Mouse (Mus musculus) liver, embryonic 11.5 days (tissue): ENCODE results near the gene Fam83f. TPM values are rescaled to one million over a fixed set of nuclear protein-coding genes. Genes with fewer than 3 reads are reported as not detected.

Source experiments
- ATAC-seq: fragments of 200-750 bp; cut with Nextera tagmentation; replicated peaks from 2 replicates; pipeline ENCODE4 v1.8.0; 2017; ENCODE audit warnings: moderate number of reproducible peaks, mild to moderate bottlenecking, moderate TSS enrichment, moderate library complexity; ENCODE audit not compliant: low FRiP score
- DNase-seq: peaks from one replicate; pipeline ENCODE4 v3.0.0-alpha.2; 2017; ENCODE audit warnings: low spot score
- H3K27ac ChIP-seq: fragments of 300-500 bp; sonication (generic); 2 replicates; pipeline ENCODE4 v1.5.1; 2014; ENCODE audit warnings: mild to moderate bottlenecking, low read depth, low read length, control low read depth
- H3K27me3 ChIP-seq: fragments of 300-500 bp; sonication (generic); replicated peaks from 2 replicates; pipeline ENCODE4 v1.6.1; 2014; ENCODE audit warnings: low read length, mixed read lengths; ENCODE audit not compliant: control insufficient read depth, insufficient read depth
- H3K36me3 ChIP-seq: fragments of 300-500 bp; sonication (generic); 2 replicates; pipeline ENCODE4 v1.6.1; 2014; ENCODE audit warnings: mild to moderate bottlenecking, low read length, moderate library complexity, mixed read lengths; ENCODE audit not compliant: control insufficient read depth, insufficient read depth
- H3K4me1 ChIP-seq: fragments of 300-500 bp; sonication (generic); replicated peaks from 2 replicates; pipeline ENCODE4 v1.6.1; 2014; ENCODE audit warnings: low read length, mixed read lengths; ENCODE audit not compliant: control insufficient read depth, insufficient read depth
- H3K4me2 ChIP-seq: fragments of 300-500 bp; sonication (generic); 2 replicates; pipeline ENCODE4 v1.6.1; 2014; ENCODE audit warnings: mild to moderate bottlenecking, control low read depth, moderate library complexity
- H3K4me3 ChIP-seq: fragments of 300-500 bp; sonication (generic); 2 replicates; pipeline ENCODE4 v1.5.1; 2014; ENCODE audit warnings: low read depth, low read length, control low read depth
- H3K9ac ChIP-seq: fragments of 300-500 bp; sonication (generic); 2 replicates; pipeline ENCODE4 v1.6.1; 2014; ENCODE audit warnings: low read depth, low read length, control low read depth
- H3K9me3 ChIP-seq: fragments of 300-500 bp; sonication (generic); 2 replicates; pipeline ENCODE4 v1.6.1; 2016; ENCODE audit warnings: low read length, inconsistent platforms, mixed read lengths; ENCODE audit not compliant: control insufficient read depth
- WGBS: fragments of 180-500 bp; shearing (Covaris S2); extraction: QIAGEN DNeasy Blood & Tissue Kit; methylation state at CpG from one replicate; pipeline ENCODE4 v1.1.7; 2014; 5-methylcytosine and 5-hydroxymethylcytosine counted together
- polyA plus RNA-seq: library from polyadenylated mRNA; unstranded; fragments of >200 nt; fragmentation: Nextera tagmentation; extraction: Ambion mirVana; gene quantifications from 2 replicates; pipeline ENCODE4 v1.2.1, GENCODE M21; 2014

The Fam83f gene
- polyA plus RNA-seq, 1 experiment from 2014 or later = 0.34 TPM

DNA sequence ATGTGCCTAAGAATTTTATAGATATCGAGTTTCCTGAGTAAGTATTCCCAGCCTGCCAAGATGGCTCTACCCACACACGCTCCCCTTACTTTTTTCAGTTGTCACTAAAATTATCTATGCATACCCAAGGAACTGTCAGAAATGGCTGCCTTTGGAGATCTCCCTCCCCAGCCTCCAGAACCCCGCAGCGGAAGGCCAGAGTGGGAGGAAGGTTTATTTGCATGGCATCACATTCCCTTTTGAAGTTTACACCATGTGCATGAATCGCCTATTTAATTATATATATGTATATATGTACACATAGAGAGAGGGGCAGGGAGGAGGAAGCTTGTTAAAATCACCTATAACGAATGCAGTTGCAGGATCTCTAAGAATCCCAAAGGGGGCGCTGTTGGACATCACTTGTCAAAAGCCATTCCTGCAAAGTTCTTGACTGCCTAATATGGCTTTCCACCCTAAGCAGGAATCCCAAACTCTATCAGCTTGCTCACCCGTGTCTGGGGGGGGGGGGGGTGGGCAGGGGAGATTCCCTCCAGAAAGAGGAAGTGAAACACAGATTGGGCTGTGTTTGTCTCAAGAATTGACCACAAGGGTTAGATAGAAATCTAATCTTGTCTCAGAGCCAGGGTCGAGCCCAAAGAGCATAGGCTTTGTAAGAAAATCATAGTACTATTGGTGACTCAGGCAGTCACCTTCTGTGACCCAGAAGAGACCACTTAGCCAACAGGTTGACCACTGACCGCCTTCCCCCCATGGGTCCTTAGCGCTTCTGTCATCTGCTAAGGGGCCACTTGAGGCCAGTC is 37.1 kb upstream of the Fam83f start:
- DNase-seq (no peak), ATAC-seq (no peak)
- no peaks in the 10 kb centered on the region for H3K36me3 ChIP-seq
- no peak overlapping the region for H3K27ac ChIP-seq
- WGBS = 39% methylated on average over 11 of the region's 11 CpGs
- H3K4me3 ChIP-seq = no peak overlapping the region
- peaks cover 11% of the 10 kb centered on the region for H3K4me1 ChIP-seq
- H3K4me2 ChIP-seq = no peak overlapping the region
- H3K27me3 ChIP-seq = peaks cover 22% of the 10 kb centered on the region
- H3K9ac ChIP-seq = no peak overlapping the region
- no peaks in the 10 kb centered on the region for H3K9me3 ChIP-seq

DNA sequence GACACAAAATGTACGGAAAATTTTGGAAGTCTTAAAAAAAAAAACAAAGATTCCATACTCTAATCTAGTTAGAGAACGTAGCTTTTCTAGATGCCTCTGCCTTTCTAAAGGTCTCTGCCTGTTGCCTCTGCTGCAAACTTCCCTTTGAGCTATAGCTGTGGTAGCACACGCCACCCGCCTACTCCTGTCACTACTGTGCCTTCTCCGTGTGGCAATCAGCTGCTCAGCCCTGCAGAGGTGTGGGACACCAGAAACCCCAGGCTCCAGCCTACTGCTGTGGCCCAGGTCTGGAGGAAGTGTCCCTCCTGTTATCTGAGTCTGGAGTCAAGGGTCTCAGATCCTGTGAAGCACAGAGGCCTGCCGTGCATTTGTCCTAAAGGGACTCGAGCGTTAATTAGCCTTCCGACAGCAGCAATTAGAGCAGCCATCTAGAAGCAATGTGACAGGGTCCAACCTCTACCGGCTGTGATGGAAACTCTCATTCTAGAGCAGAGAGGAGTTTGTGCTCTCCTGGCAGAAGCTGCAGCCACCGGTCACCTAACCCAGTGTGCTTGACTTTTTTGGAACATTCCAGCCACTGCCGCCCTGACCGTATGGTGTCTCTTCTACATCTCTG is 34.8 kb upstream of the Fam83f start:
- DNase-seq (no peak), ATAC-seq (no peak)
- Histone ChIP-seq H3K27me3 (peaks cover 20% of the 10 kb centered on the region), H3K27ac (no peak overlapping the region), H3K4me2 (no peak overlapping the region), H3K9ac (no peak overlapping the region), H3K4me1 (peaks cover 11% of the 10 kb centered on the region), H3K9me3 (no peaks in the 10 kb centered on the region), H3K4me3 (no peak overlapping the region), H3K36me3 (no peaks in the 10 kb centered on the region)
- WGBS = 50% methylated on average over 13 of the region's 13 CpGs

GRCm38 (mm10) chr15:80639071-80639702 is 32.5 kb upstream of the Fam83f start:
- WGBS = 16% methylated on average over 11 of the region's 11 CpGs
- H3K27ac ChIP-seq = no peak overlapping the region
- no peaks in the 10 kb centered on the region for H3K9me3 ChIP-seq
- DNase-seq (no peak), ATAC-seq (no peak; the same call in 1 of the 2 replicates)
- no peak overlapping the region for H3K9ac ChIP-seq
- no peak overlapping the region for H3K4me2 ChIP-seq
- no peaks in the 10 kb centered on the region for H3K36me3 ChIP-seq
- H3K4me1 ChIP-seq = peaks cover 10% of the 10 kb centered on the region
- no peak overlapping the region for H3K4me3 ChIP-seq
- H3K27me3 ChIP-seq = peaks cover 10% of the 10 kb centered on the region

DNA sequence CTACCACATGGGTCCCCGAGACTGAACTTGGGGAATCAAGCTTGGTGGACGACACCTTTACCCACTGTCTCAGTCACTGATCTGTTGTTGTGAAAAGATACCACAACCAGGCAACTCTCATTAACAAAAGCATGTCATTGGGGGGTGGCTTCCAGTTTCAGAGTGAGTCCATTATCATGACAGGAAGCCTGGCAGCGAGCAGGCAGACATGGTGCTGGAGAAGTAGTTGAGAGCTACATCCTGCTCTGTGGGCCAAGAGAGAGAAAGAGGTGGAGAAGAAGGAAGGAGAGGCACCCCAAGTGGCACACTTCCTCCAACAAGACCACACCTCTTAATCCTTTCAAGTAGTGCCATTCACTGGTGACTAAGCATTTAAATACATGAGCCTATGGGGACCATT is 31.8 kb upstream of the Fam83f start:
- DNase-seq = no peak
- peaks cover 7% of the 10 kb centered on the region for H3K4me1 ChIP-seq
- 68% methylated on average over 3 of the region's 3 CpGs for WGBS
- H3K4me3 ChIP-seq = no peak overlapping the region
- no peak for ATAC-seq
- no peaks in the 10 kb centered on the region for H3K9me3 ChIP-seq
- H3K27ac ChIP-seq = no peak overlapping the region
- H3K4me2 ChIP-seq = no peak overlapping the region
- H3K27me3 ChIP-seq = peaks cover 10% of the 10 kb centered on the region
- H3K36me3 ChIP-seq = no peaks in the 10 kb centered on the region
- H3K9ac ChIP-seq = no peak overlapping the region

GRCm38 (mm10) chr15:80641702-80642435 is 29.8 kb upstream of the Fam83f start:
- H3K9me3 ChIP-seq = no peaks in the 10 kb centered on the region
- no peak overlapping the region for H3K27ac ChIP-seq
- H3K4me1 ChIP-seq = peaks cover 7% of the 10 kb centered on the region
- no peak overlapping the region for H3K4me3 ChIP-seq
- 83% methylated on average over 2 of the region's 2 CpGs for WGBS
- ATAC-seq = no peak
- H3K9ac ChIP-seq = no peak overlapping the region
- no peaks in the 10 kb centered on the region for H3K27me3 ChIP-seq
- H3K4me2 ChIP-seq = no peak overlapping the region
- H3K36me3 ChIP-seq = no peaks in the 10 kb centered on the region
- no peak for DNase-seq

DNA sequence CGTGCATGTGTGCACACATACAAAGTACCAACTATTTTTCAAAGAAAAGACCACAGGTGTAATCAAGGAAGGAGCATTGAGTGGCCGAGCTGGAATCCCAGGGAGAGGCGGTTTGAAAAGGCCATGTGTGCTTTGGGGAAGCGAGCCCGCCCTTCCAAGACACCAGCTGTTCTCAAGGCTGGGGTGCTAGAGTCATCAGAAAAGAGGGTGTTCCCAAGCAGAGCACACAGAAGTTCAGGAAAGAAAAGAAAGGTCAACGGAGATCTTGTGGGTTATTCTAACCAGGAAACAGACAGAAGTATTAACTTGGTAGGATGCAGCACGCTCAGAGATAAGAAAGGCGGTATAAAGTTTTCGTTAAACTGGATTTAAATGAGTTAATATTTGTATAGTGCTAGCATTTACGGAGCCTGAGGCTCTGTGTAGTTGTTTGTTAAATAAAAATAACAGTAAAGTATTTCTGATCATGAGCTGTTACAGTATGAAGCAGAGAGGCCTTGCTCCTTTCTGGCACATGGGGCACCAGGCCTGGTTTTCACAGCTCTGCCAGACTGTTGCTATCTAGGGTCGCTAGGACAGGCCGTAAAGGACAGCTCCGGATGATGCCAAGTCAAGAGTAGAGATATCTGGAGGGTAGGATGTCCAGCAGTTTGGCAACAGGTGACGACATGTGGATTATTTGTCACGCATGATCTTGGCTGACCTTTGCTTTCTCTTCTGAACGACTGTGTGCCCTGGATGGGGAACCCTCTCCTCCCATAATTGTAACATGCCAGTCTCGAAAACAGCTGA is 26.4 kb upstream of the Fam83f start:
- DNase-seq = no peak
- no peak overlapping the region for H3K27ac ChIP-seq
- no peaks in the 10 kb centered on the region for H3K36me3 ChIP-seq
- WGBS = 79% methylated on average over 17 of the region's 17 CpGs
- H3K4me2 ChIP-seq = no peak overlapping the region
- 0 out of 2 replicates have a peak, but pooled peaks cover 3% of the 10 kb centered on the region for H3K27me3 ChIP-seq
- H3K4me1 ChIP-seq = no peaks in the 10 kb centered on the region; the same call in 1 of the 2 replicates
- H3K4me3 ChIP-seq = no peak overlapping the region
- ATAC-seq = no peak
- no peaks in the 10 kb centered on the region for H3K9me3 ChIP-seq
- H3K9ac ChIP-seq = no peak overlapping the region

- ATAC-seq (no peak), DNase-seq (no peak)
- Histone ChIP-seq H3K9ac (no peak overlapping the region), H3K9me3 (no peaks in the 10 kb centered on the region), H3K4me3 (no peak overlapping the region), H3K27me3 (peaks cover 5% of the 10 kb centered on the region; the same call in 1 of the 2 replicates), H3K36me3 (no peaks in the 10 kb centered on the region), H3K4me2 (no peak overlapping the region), H3K27ac (no peak overlapping the region), H3K4me1 (no peaks in the 10 kb centered on the region; the same call in 1 of the 2 replicates)
- 63% methylated on average over 15 of the region's 15 CpGs for WGBS
Observed at GRCm38 (mm10) chr15:80648977-80649606, 22.6 kb upstream of the Fam83f start.
